Mouse (Mus musculus): Measurements from ENCODE around the gene Micall1. TPM values are rescaled to one million over a fixed set of nuclear protein-coding genes. Genes with fewer than 3 reads are reported as not detected.

Micall1 gene
- total and polyA plus RNA-seq, 3 experiments, result 1.7 to 8.9 (median 6.7) TPM

- TF ChIP-seq RCOR1 (conservative IDR thresholded peaks at IDR 0.05; ENCODE audit: low read depth, low read length) (no peak), POLR2A (IDR thresholded peaks at IDR 0.05; ENCODE audit: low read depth, low read length) (no peak), CHD1 (IDR thresholded peaks at IDR 0.05; ENCODE audit: low read depth, low read length) (no peak), JUND (conservative IDR thresholded peaks at IDR 0.05; ENCODE audit: low read depth, low read length) (no peak), MEF2A (IDR thresholded peaks at IDR 0.05; ENCODE audit: borderline replicate concordance, low read depth, low read length) (no peak), MYC (IDR thresholded peaks at IDR 0.05; ENCODE audit: low read depth, low read length) (no peak), KAT2A (IDR thresholded peaks at IDR 0.05; ENCODE audit: insufficient replicate concordance, low read length) (no peak), SIN3A (IDR thresholded peaks at IDR 0.05; ENCODE audit: low read length) (no peak), SMC3 (IDR thresholded peaks at IDR 0.05; ENCODE audit: low read depth, low read length) (no peak), TCF12 (IDR thresholded peaks at IDR 0.05; ENCODE audit: low read depth, low read length) (no peak), ZKSCAN1 (IDR thresholded peaks at IDR 0.05; ENCODE audit: borderline replicate concordance, low read depth, low read length) (no peak), MXI1 (IDR thresholded peaks at IDR 0.05; ENCODE audit: low read depth, low read length) (no peak), HCFC1 (IDR thresholded peaks at IDR 0.05; ENCODE audit: low read depth, low read length) (no peak)
- Histone ChIP-seq H3K4me1 (ENCODE audit: control insufficient read depth in 1 of 2, insufficient read depth in 2 of 2) (no peaks in the 10 kb centered on the region), H3K4me2 (ENCODE audit: insufficient read depth, low read depth, poor library complexity, severe bottlenecking) (no peak overlapping the region), H3K27ac (ENCODE audit: insufficient read depth, low read depth) (no peak overlapping the region), H3K27me3 (replicated peaks) (peaks cover 90% of the 10 kb centered on the region), H3K9me3 (replicated peaks; ENCODE audit: low read length) (no peaks in the 10 kb centered on the region), H3K36me3 (replicated peaks in 1 of 2; ENCODE audit: control insufficient read depth in 1 of 2, insufficient read depth in 1 of 2, low read length in 1 of 2) (no peaks in the 10 kb centered on the region), H3K9ac (ENCODE audit: insufficient read depth, low read depth) (no peak overlapping the region), H3K4me3 (replicated peaks in 1 of 3; ENCODE audit: low read depth in 2 of 3, low read length in 2 of 3, poor library complexity in 1 of 3) (no peak overlapping the region), H3K79me2 (replicated peaks; ENCODE audit: control insufficient read depth, extremely low read depth, insufficient read depth, poor library complexity, severe bottlenecking) (no peaks in the 10 kb centered on the region)
- dilution Hi-C loops (cut with MboI; ENCODE audit: extremely low pct_ligation_motif_present, extremely low pct_unique_long_range_greater_than_20kb, low sequenced_read_pairs), result no loop called here
- DNase-seq (ENCODE audit: extremely low read depth), result no peak
- in situ Hi-C loops (cut with MboI; ENCODE audit: low pct_ligation_motif_present, low pct_unique_long_range_greater_than_20kb, low sequenced_read_pairs), result no loop called here
Measured at GRCm38 (mm10) chr15:79164251-79164650, 55.6 kb downstream of the Micall1 start.

- dilution Hi-C loops (cut with MboI; ENCODE audit: extremely low pct_ligation_motif_present, extremely low pct_unique_long_range_greater_than_20kb, low sequenced_read_pairs) (no loop called here), in situ Hi-C loops (cut with MboI; ENCODE audit: low pct_ligation_motif_present, low pct_unique_long_range_greater_than_20kb, low sequenced_read_pairs) (no loop called here)
- no peaks in the 10 kb centered on the region for H3K36me3 ChIP-seq (replicated peaks in 1 of 2; ENCODE audit: control insufficient read depth in 1 of 2, insufficient read depth in 1 of 2, low read length in 1 of 2)
- TF ChIP-seq ZKSCAN1 (IDR thresholded peaks at IDR 0.05; ENCODE audit: borderline replicate concordance, low read depth, low read length) (no peak), CTCF (conservative IDR thresholded peaks at IDR 0.05 in 1 of 2, IDR thresholded peaks at IDR 0.05 in 1 of 2; ENCODE audit: low read depth in 2 of 2, low read length in 2 of 2) (no peak), UBTF (IDR thresholded peaks at IDR 0.05; ENCODE audit: low read depth, low read length) (no peak), ELF1 (IDR thresholded peaks at IDR 0.05; ENCODE audit: low read depth, low read length) (no peak), USF1 (IDR thresholded peaks at IDR 0.05; ENCODE audit: low read depth, low read length) (no peak)
- no peak within 1 kb of the TSS for H3K9ac ChIP-seq (ENCODE audit: insufficient read depth, low read depth)
- H3K4me1 ChIP-seq (ENCODE audit: control insufficient read depth in 1 of 2, insufficient read depth in 2 of 2), result no peaks in the 10 kb centered on the region
- no peak for DNase-seq (ENCODE audit: extremely low read depth)
- no peak within 1 kb of the TSS for H3K27ac ChIP-seq (ENCODE audit: insufficient read depth, low read depth)
- H3K4me2 ChIP-seq (ENCODE audit: insufficient read depth, low read depth, poor library complexity, severe bottlenecking), result no peak within 1 kb of the TSS
- H3K4me3 ChIP-seq (replicated peaks in 1 of 3; ENCODE audit: low read depth in 2 of 3, low read length in 2 of 3, poor library complexity in 1 of 3), result no peak within 1 kb of the TSS
- H3K27me3 ChIP-seq (replicated peaks), result peaks cover 88% of the 10 kb centered on the region
- no peaks in the 10 kb centered on the region for H3K79me2 ChIP-seq (replicated peaks; ENCODE audit: control insufficient read depth, extremely low read depth, insufficient read depth, poor library complexity, severe bottlenecking)
- H3K9me3 ChIP-seq (replicated peaks; ENCODE audit: low read length), result no peaks in the 10 kb centered on the region
Measured at GRCm38 (mm10) chr15:79165140-79165539, 56.4 kb downstream of the Micall1 start, which contains the start of gene Sox10. Gene Sox10, minus strand, starts transcription at chr15:79165240.

All from CH12.LX (cell line).